Mouse (Mus musculus) adrenal gland, postnatal 36 days (tissue): ENCODE results near the gene Fkbp11. TPM values are rescaled to one million over a fixed set of nuclear protein-coding genes. Genes with fewer than 3 reads are reported as not detected.
"Not testable (repeated sequence)": the region's sequence is repeated elsewhere in the genome, so short reads cannot be mapped to it uniquely, and the experiment has no call there.

Experiments used
- DNase-seq, 2 experiments: peaks; one replicate each; pipeline ENCODE4 v3.0.0; 2021; ENCODE audit warnings: mixed read lengths in 1 of 2
- long read RNA-seq, 2 experiments: library from polyadenylated mRNA; stranded (forward); transcript quantifications; one replicate each; pipeline ENCODE4 v2.0.0; 2021; ENCODE audit warnings: borderline sequencing depth in 2 of 2
- total RNA-seq, 2 experiments: library from RNA; stranded (reverse); gene quantifications; 2 replicates each; pipeline ENCODE4 v1.2.3; 2021

Fkbp11 gene
- total RNA-seq, result 1 to 10 TPM; 7.5 to 9.1 TPM
- long read RNA-seq, experiment 1, transcript Fkbp11-201 (6 exons, 734 nt), result major isoform, 8 of 9 reads
- long read RNA-seq, experiment 1, partial matches to known transcripts, result 0 of 9 reads
- long read RNA-seq, experiment 1, other reads (novel, unspliced or antisense), result 1 of 9 reads
- long read RNA-seq, experiment 2, transcript Fkbp11-201 (6 exons, 734 nt), result major isoform, 7 of 7 reads
- long read RNA-seq, experiment 2, partial matches to known transcripts, result 0 of 7 reads
- long read RNA-seq, experiment 2, other reads (novel, unspliced or antisense), result 0 of 7 reads

DNA sequence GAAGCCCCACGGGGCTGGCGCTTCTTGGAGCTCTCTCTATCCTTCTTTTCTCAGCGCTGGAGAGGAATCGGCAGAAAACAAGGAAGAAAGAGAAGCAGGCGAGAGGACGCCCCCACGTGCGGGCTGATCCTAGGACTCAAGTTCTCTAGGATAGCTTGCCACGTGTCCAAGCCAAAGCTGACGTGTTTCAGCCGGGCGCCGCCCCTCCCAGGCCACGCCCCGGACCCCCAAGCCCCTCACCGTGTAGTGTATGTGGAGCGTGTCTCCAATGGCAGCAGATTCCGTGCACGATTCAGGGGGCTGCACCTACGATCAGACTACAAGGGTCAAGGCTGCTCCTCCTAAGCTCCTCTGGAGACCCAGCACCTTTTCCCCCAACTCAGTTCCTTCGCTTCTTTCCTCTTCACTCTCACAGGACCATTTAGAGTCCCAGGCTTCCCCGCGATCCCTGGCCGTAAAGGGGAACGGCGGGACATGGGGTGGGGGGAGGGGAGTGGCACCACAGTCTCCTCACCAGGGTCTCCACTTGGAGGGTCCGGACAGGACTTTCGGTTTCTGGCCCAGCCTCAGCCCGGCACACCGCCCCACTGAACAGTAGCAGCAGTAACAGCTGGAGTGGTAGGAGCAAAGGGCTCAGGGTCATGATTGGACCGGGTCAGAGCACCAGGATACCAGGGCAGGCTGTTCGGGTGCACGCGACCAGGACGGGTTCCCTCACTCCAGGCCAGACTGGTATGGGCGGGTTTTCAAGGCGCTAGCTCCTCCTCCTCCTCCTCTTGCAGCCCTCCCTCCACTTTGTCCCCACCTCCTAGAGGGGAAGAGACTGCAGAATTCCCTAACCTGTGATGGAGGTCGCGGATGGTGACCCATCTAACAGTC, at the start of gene Fkbp11:
Fkbp11 (minus strand) TSS at position 756 of the 879 bp plus-strand sequence.
- DNase-seq, result peak; percentile 79 to 84

DNA sequence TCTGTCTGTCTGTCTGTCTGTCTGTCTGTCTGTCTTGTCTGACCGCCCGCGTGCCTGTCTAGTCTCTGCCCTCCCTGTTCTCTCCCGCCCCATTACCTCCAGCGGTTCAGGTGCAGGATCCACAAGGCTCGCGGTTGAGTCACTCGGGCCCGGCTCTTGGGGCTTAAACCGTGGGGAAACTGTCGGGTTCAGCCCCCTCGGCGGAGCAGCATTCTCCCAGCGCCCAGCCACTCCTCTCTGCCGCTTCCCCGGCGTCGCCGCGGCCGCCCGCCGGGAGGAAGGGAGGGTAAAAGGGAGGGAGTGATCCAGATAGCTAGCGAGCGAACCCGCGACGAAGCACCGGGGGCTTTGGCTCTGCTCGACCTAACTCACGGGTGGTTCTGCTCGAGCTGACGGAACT, 49.8 kb upstream of the Fkbp11 start, which contains the start of gene Wnt10b:
Wnt10b (minus strand) TSS at position 389 of the 400 bp plus-strand sequence.
- DNase-seq, result peak; percentile 41 to 51

DNA sequence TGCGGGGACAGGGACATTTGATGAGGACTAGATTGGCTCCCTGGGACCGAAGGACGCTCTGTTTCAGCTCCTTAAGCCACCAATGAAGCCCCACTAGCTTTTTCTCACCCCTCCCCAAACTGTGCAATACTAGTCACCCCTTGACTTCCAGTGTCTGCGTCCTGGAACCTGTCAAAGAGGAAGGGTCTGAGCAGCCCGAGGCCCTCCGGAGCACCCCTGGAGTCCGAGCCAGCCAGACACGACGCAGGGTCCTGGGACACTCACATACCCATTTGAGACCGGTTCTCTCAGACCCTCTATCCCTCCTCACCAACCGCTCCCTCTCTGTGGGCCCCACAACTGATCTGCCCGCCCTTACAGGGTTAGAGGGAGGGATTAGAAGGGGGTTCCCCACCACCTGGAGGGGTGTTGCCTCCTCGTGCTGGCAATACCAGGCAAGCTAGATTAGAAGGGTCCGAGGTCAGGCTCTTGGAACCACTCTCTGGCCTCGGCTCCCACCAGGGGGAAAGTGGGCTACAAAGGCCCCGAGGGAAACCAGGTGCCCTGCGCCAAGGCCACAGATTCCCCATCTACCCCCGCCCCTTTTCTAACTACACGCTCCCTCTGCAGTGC, 49.1 kb upstream of the Fkbp11 start:
- no peak for DNase-seq

GRCm38 (mm10) chr15:98776280-98777004, 48.4 kb upstream of the Fkbp11 start:
- DNase-seq, result peak; percentile 35 to 43

DNA sequence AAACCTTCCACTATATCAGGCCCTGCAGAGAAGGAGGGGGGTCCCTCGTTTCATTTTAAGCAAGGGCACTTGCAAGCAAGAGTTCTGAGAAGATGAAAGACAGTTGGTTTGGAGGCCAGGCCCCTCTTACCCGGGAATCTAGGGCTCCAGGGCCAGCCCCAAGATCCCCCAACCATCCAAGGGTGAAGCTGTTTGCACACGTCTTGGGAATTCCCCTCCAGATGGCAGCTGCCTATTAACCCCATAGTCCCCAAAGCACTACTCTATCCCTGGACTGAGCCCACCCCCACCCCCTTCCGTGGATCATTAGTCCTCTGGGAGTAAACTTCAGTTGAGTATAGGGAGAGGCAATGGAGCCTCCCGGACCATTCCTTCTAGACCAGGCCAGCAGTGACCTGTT, 47.5 kb upstream of the Fkbp11 start:
- DNase-seq, result no peak

- DNase-seq, result no peak
Observed at GRCm38 (mm10) chr15:98774096-98774495, 46.1 kb upstream of the Fkbp11 start.

DNA sequence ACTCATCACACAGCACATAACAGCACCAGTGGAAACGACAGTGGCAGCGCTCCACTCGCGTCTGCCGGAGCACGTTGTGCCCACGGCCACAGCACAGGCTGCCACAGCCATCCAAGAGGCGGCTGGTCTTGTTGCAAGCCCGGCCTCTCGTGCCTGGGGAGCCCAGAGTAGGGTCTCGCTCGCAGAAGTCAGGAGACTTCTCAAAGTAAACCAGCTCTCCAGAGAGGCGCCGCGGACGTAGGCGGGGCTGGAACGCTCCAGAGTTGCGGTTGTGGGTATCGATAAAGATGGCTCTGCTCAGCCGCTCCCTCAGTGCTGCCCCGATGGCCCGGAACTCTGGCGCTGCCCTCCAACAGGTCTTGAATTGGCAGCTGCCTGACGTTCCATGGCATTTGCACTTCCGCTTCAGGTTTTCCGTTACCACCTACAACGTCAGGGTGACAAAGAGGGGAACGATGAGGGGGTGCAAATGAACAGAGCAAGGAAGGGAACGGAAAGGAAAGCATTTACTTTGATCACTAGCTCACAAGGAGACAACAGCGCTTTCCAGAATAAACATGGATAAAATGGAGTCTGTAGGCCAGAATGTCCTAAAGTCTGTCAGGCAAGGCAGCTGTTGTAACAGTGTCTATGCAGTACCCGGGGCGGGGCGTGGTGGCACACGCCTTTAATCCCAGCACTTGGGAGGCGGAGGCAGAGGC, 44.7 kb upstream of the Fkbp11 start:
- DNase-seq, result peak; percentile 49 to 55

GRCm38 (mm10) chr15:98771813-98772425, 43.9 kb upstream of the Fkbp11 start:
- no peak for DNase-seq

GRCm38 (mm10) chr15:98768259-98768658, 40.3 kb upstream of the Fkbp11 start:
- DNase-seq, result peak in 1 of 2 experiments; percentile 47

DNA sequence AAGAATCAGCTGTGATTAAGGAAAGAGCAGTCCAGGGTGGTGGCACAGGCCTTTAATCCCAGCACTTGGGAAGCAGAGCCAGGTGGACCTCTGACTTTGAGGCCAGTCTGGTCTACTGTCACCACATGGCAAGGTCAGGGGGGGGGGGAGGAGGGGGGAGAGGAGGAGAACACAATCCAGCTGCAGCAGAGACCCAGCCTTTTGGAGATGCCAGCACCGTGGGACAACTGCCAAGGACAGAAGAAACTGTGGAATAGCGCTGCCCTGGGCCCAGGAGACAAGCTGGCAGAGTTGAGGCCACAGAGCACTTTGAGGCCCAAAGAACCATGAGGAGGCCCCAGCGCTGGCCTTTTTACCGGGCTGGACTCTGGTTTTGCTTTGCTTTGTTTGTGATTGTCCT, 37.9 kb upstream of the Fkbp11 start:
- DNase-seq, result peak; percentile 57 to 72

DNA sequence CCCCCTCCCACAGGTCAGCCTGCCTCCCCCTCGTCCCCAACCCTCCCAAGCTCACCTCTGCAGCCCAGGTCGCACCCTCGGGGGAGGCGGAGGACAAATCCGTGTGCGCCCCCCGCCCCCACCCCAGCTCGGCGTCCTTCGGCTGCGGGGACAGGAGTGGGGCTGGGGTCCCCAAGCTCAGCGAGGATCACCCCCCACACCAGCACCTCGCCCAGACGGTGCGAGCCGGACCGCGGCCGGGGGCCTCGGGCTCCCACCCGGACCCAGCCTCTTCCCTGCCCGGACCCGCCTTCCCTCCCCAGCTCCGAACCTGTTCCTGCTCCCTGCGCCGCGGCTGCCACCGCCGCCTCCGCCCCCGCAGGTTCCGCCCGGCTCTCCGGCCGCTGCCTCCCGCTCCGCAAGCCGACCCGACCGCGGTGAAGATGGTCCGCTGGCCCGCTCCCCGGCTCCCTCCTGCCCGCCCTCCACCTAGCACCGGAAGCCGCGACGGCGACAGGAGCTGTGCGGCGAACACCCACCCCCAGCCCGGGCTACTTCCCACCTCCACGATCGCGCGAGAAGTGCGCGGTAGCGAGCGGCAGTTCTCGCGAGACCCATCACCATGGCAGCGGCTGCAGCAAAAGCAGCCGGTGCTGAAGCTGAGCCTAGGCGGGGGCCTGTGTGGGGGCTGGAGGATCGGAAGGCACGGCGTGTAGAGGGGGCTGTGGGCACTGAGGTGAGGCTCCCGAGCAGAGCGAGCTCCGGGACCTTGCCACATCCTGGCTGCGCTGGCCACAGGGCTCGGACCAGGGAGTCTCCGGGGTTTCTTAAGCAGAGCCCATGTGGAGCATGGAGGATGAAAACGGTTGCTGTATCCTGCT, 34.9 kb upstream of the Fkbp11 start, which contains the start of gene Arf3:
Arf3 (minus strand) TSS at position 545 of the 860 bp plus-strand sequence.
- DNase-seq, result peak; percentile 98 to 99

DNA sequence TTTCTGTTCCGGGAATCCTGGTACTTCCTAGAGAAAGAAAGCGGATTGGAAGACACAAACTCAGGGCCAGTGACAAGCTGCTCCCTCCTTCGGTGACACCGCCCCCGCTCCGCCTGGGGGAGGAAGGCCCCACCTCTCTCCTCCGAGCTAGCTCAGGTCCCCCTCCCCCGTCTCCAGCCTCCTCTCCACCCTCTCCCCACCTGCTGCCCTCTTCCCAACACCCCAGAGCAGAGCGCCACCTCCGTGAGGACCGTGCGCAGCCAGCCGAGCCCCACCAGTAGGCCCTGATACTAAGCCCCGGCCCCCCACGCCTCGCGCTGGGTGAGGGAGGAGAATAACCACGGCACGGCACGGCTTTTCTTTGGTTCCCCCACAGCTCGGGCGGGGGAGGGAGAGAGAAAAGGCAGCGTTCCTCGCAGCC, 34.2 kb upstream of the Fkbp11 start:
- peak; percentile 89 to 92 for DNase-seq

DNA sequence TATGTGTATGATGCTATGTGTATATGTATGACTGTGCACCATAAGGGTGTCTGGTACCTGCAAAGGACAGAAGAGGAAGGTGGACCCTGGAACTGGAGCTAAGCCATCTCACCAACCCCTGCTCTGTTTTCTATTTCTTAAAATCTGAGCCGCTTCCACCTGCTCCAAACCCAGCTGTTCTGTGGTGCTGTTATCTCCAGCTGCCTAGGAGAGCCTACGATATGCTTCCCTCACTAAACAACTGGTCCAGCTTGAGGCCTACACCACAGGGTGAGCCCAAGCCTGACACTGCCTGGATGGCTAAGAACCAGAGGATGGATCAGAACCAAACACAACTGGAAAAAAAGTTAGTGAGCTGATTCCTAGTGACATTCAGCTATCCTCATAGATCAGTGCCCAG, 26.1 kb upstream of the Fkbp11 start:
- DNase-seq, result no peak

DNA sequence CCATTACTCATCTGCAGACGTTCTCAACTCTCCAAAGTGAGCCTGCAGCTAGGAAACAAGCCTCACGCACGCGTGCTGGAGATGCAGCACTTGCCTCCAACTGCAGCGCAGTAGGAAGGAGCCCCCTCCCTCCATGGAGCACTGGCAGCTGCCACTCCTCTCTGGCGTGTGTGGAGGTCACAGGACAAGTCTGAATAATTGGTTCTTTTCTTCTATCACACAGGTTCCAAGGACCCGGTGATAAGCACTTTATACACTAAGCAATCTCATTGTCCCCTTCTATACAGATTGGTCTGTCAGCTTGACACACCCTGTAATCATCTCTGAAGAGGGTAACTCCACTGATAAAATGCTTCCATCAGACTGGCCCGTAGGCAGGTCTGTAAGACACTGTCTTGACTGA, 25.0 kb upstream of the Fkbp11 start:
- DNase-seq, result no peak

DNA sequence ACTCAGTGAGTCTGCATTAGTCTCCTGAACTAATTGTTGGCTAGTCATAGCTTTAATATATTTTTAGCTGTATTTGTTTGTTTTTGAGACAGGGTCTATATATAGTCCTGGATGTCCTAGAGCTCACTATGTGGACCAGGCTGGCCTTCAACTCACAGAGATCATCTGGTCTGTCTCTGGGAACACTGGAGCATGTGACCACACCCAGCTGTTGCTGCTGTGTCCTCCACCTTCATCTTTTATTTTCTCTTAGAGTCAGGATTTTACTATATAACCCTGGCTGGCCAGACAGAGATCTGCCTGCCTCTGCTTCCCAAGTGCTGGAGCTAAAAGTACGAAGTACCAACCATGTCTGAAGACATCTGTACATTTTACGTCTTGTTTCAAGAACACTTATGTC, 21.1 kb upstream of the Fkbp11 start:
- no peak for DNase-seq

GRCm38 (mm10) chr15:98747296-98747695, 19.3 kb upstream of the Fkbp11 start:
- DNase-seq, result no peak

DNA sequence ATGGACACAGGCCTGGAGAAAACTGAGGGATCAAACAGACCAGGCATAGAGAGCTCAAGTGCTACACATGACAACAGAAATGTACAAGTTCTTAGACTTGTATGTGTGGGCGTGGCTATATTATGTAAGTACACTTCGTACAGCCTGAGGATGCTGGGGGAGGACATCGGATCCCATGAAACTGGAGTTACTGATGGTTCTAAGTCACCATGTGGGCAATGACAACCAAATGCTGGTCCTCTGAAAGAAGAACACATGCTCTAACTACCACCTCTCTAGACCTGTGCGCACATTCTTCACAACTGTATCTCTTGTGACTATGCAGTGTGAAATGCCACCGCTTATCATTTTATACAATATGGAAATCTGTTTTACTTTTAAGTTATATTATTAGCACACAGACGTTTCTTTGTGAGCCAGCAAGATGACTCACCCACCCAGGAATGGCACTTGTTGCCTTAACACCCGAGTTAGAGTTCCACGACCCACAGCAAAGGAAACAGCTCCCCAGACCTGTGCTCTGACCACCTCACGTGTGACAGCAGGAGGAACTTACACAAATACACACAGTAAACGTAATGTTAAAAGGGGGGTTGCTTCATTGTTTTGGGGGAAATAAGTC, 18.5 kb upstream of the Fkbp11 start:
- DNase-seq, result peak in 1 of 2 experiments; percentile 24

DNA sequence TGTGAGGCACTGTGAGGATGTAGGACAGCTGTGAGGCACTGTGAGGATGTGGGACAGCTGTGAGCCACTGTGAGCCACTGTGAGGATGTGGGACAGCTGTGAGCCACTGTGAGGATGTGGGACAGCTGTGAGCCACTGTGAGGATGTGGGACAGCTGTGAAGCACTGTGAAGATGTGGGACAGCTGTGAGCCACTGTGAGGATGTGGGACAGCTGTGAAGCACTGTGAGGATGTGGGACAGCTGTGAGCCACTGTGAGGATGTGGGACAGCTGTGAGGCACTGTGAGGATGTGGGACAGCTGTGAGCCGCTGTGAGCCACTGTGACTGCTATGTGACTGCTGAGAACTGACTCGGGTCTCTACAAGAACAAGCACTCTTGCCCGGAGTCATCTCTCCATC, 15.9 kb upstream of the Fkbp11 start:
- not testable (repeated sequence) for DNase-seq

DNA sequence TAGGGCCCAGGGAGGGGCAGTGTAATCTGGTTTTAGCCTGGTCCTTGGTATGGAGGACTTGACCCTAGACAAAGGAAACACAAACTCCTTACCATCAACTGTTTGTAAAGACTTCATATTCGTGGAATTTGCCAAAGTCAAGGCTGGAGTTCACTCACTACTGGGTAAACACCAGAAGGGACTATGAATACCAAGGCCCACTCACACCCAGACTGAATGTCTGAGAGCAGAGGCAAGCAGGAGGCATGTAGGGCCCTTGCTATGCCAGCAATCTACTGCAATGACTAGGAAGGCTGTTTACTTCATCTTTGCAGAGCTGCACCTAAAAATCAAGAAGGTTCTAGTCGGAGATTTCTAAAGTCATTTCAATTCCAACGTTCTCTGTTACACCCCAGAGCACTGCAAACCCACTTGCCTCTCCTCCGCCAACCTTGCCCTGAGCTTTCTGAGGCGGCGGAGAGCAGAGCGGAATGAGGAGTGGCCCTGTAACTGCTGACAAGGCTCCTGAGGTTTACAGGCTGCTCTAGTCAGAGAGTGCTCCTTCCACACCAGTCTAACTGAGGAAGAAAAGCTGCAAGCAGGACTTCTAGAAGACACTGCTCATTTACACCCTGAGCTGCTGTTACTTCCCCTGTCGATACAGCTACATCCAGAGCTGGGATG, 14.9 kb upstream of the Fkbp11 start:
- no peak for DNase-seq
